Mouse (Mus musculus): ENCODE results near the gene Ablim2.

Gene Ablim2

GRCm38 (mm10) chr5:35814334-35814941 is 56.8 kb downstream of the Ablim2 start:
- no peak for DNase-seq (ENCODE audit: low read depth, low spot score)

- peak; percentile 28 for DNase-seq (ENCODE audit: low read depth, low spot score)
Observed at GRCm38 (mm10) chr5:35815051-35815450, 57.4 kb downstream of the Ablim2 start.

- no peak for DNase-seq (ENCODE audit: low read depth, low spot score)
Observed at GRCm38 (mm10) chr5:35817266-35817665, 59.6 kb downstream of the Ablim2 start.

- DNase-seq (ENCODE audit: low read depth, low spot score), result no peak
Observed at GRCm38 (mm10) chr5:35817882-35818281, 60.2 kb downstream of the Ablim2 start.

- no peak for DNase-seq (ENCODE audit: low read depth, low spot score)
Observed at GRCm38 (mm10) chr5:35822721-35823120, 65.0 kb downstream of the Ablim2 start.

- no peak for DNase-seq (ENCODE audit: low read depth, low spot score)
Observed at GRCm38 (mm10) chr5:35826465-35826864, 68.8 kb downstream of the Ablim2 start.

- DNase-seq (ENCODE audit: low read depth, low spot score), result no peak
Observed at GRCm38 (mm10) chr5:35827075-35827474, 69.4 kb downstream of the Ablim2 start.

GRCm38 (mm10) chr5:35827856-35828255 is 70.2 kb downstream of the Ablim2 start:
- no peak for DNase-seq (ENCODE audit: low read depth, low spot score)

- no peak for DNase-seq (ENCODE audit: low read depth, low spot score)
Observed at GRCm38 (mm10) chr5:35830101-35830500, 72.4 kb downstream of the Ablim2 start.

GRCm38 (mm10) chr5:35833881-35834280 is 76.2 kb downstream of the Ablim2 start:
- no peak for DNase-seq (ENCODE audit: low read depth, low spot score)

GRCm38 (mm10) chr5:35836992-35837391 is 79.3 kb downstream of the Ablim2 start:
- DNase-seq (ENCODE audit: low read depth, low spot score), result no peak

- no peak for DNase-seq (ENCODE audit: low read depth, low spot score)
Observed at GRCm38 (mm10) chr5:35839262-35839661, 81.6 kb downstream of the Ablim2 start.

GRCm38 (mm10) chr5:35851485-35851884 is 93.8 kb downstream of the Ablim2 start:
- DNase-seq (ENCODE audit: low read depth, low spot score), result no peak

GRCm38 (mm10) chr5:35853463-35853862 is 95.8 kb downstream of the Ablim2 start:
- DNase-seq (ENCODE audit: low read depth, low spot score), result no peak

- DNase-seq (ENCODE audit: low read depth, low spot score), result no peak
Observed at GRCm38 (mm10) chr5:35856245-35856644, 98.6 kb downstream of the Ablim2 start.

GRCm38 (mm10) chr5:35858069-35858468 is 100.4 kb downstream of the Ablim2 start:
- peak; percentile 70 for DNase-seq (ENCODE audit: low read depth, low spot score)

GRCm38 (mm10) chr5:35861456-35861855 is 103.8 kb downstream of the Ablim2 start:
- no peak for DNase-seq (ENCODE audit: low read depth, low spot score)

GRCm38 (mm10) chr5:35869973-35870372 is 112.3 kb downstream of the Ablim2 start:
- DNase-seq (ENCODE audit: low read depth, low spot score), result no peak

GRCm38 (mm10) chr5:35870408-35871012 is 112.8 kb downstream of the Ablim2 start:
- DNase-seq (ENCODE audit: low read depth, low spot score), result peak; percentile 79

- DNase-seq (ENCODE audit: low read depth, low spot score), result no peak
Observed at GRCm38 (mm10) chr5:35873382-35873781, 115.7 kb downstream of the Ablim2 start.

- no peak for DNase-seq (ENCODE audit: low read depth, low spot score)
Observed at GRCm38 (mm10) chr5:35876236-35876635, 118.6 kb downstream of the Ablim2 start.

GRCm38 (mm10) chr5:35879199-35879598 is 121.5 kb downstream of the Ablim2 start:
- DNase-seq (ENCODE audit: low read depth, low spot score), result no peak

GRCm38 (mm10) chr5:35882391-35882790 is 124.7 kb downstream of the Ablim2 start:
- DNase-seq (ENCODE audit: low read depth, low spot score), result no peak

GRCm38 (mm10) chr5:35884262-35884661 is 126.6 kb downstream of the Ablim2 start:
- no peak for DNase-seq (ENCODE audit: low read depth, low spot score)
